Mouse (Mus musculus): ENCODE results near the gene Brd4. TPM values are rescaled to one million over a fixed set of nuclear protein-coding genes. Genes with fewer than 3 reads are reported as not detected.

Gene Brd4
- polyA plus RNA-seq, 1 experiment from 2014 or later: 105 TPM

GRCm38 (mm10) chr17:32312801-32313200 lies 28.3 kb upstream of the Brd4 start:
- Histone ChIP-seq H3K27me3 (ENCODE audit: insufficient read depth, poor library complexity, severe bottlenecking) (no peaks in the 10 kb centered on the region), H3K4me3 (no peak overlapping the region), H3K36me3 (peaks cover 100% of the 10 kb centered on the region), H3K9me3 (no peaks in the 10 kb centered on the region), H3K4me1 (no peaks in the 10 kb centered on the region), H3K27ac (no peak overlapping the region)
- DNase-seq (ENCODE audit: low spot score): no peak
- WGBS: 97% methylated on average over 8 of the region's 8 CpGs

GRCm38 (mm10) chr17:32307963-32308362 lies 23.4 kb upstream of the Brd4 start:
- Histone ChIP-seq H3K4me1 (no peaks in the 10 kb centered on the region), H3K4me3 (no peak overlapping the region), H3K36me3 (peaks cover 99% of the 10 kb centered on the region), H3K27ac (no peak overlapping the region), H3K27me3 (ENCODE audit: insufficient read depth, poor library complexity, severe bottlenecking) (no peaks in the 10 kb centered on the region), H3K9me3 (no peaks in the 10 kb centered on the region)
- no peak for DNase-seq (ENCODE audit: low spot score)
- 93% methylated on average over 4 of the region's 4 CpGs for WGBS

GRCm38 (mm10) chr17:32298125-32298524 lies 13.6 kb upstream of the Brd4 start:
- Histone ChIP-seq H3K27me3 (ENCODE audit: insufficient read depth, poor library complexity, severe bottlenecking) (no peaks in the 10 kb centered on the region), H3K27ac (no peak overlapping the region), H3K4me1 (no peaks in the 10 kb centered on the region), H3K36me3 (peaks cover 5% of the 10 kb centered on the region; the same call in 1 of the 2 replicates), H3K4me3 (no peak overlapping the region), H3K9me3 (no peaks in the 10 kb centered on the region)
- no peak for DNase-seq (ENCODE audit: low spot score)
- 82% methylated on average over 1 of the region's 1 CpGs for WGBS

GRCm38 (mm10) chr17:32295901-32296300 lies 11.4 kb upstream of the Brd4 start:
- Histone ChIP-seq H3K4me3 (no peak overlapping the region), H3K27ac (no peak overlapping the region), H3K9me3 (no peaks in the 10 kb centered on the region), H3K4me1 (no peaks in the 10 kb centered on the region), H3K27me3 (ENCODE audit: insufficient read depth, poor library complexity, severe bottlenecking) (no peaks in the 10 kb centered on the region), H3K36me3 (no peaks in the 10 kb centered on the region)
- 66% methylated on average over 2 of the region's 2 CpGs for WGBS
- no peak for DNase-seq (ENCODE audit: low spot score)

GRCm38 (mm10) chr17:32295160-32295559 lies 10.6 kb upstream of the Brd4 start:
- H3K4me1 ChIP-seq: no peaks in the 10 kb centered on the region
- 73% methylated on average over 4 of the region's 4 CpGs for WGBS
- H3K27ac ChIP-seq: no peak overlapping the region
- no peak for DNase-seq (ENCODE audit: low spot score)
- H3K36me3 ChIP-seq: no peaks in the 10 kb centered on the region
- H3K27me3 ChIP-seq (ENCODE audit: insufficient read depth, poor library complexity, severe bottlenecking): no peaks in the 10 kb centered on the region
- no peaks in the 10 kb centered on the region for H3K9me3 ChIP-seq
- H3K4me3 ChIP-seq: no peak overlapping the region

- Histone ChIP-seq H3K27ac (peak overlapping the region; percentile 100), H3K4me3 (peak overlapping the region; percentile 95), H3K27me3 (ENCODE audit: insufficient read depth, poor library complexity, severe bottlenecking) (no peaks in the 10 kb centered on the region), H3K36me3 (no peaks in the 10 kb centered on the region), H3K4me1 (peaks cover 15% of the 10 kb centered on the region; the same call in 1 of the 2 replicates), H3K9me3 (no peaks in the 10 kb centered on the region)
- DNase-seq (ENCODE audit: low spot score): no peak
- 51% methylated on average over 6 of the region's 6 CpGs for WGBS
Measured at GRCm38 (mm10) chr17:32285138-32285670, 682 bp upstream of the Brd4 start.

GRCm38 (mm10) chr17:32283771-32284221 lies 726 bp downstream of the Brd4 start:
- peak; percentile 83 for DNase-seq (ENCODE audit: low spot score)
- Histone ChIP-seq H3K4me3 (peak overlapping the region; percentile 95), H3K4me1 (peaks cover 15% of the 10 kb centered on the region; the same call in 1 of the 2 replicates), H3K27ac (peak overlapping the region; percentile 100), H3K9me3 (no peaks in the 10 kb centered on the region), H3K27me3 (ENCODE audit: insufficient read depth, poor library complexity, severe bottlenecking) (no peaks in the 10 kb centered on the region), H3K36me3 (no peaks in the 10 kb centered on the region)
- under 1% methylated on average over 40 of the region's 41 CpGs for WGBS

GRCm38 (mm10) chr17:32283341-32283740 lies 1.2 kb downstream of the Brd4 start:
- Histone ChIP-seq H3K36me3 (no peaks in the 10 kb centered on the region), H3K27ac (peak overlapping the region; percentile 100), H3K4me3 (peak overlapping the region; percentile 95), H3K9me3 (no peaks in the 10 kb centered on the region), H3K27me3 (ENCODE audit: insufficient read depth, poor library complexity, severe bottlenecking) (no peaks in the 10 kb centered on the region), H3K4me1 (peaks cover 15% of the 10 kb centered on the region; the same call in 1 of the 2 replicates)
- no peak for DNase-seq (ENCODE audit: low spot score)
- 6% methylated on average over 7 of the region's 7 CpGs for WGBS

GRCm38 (mm10) chr17:32281611-32282310 lies 2.8 kb downstream of the Brd4 start:
- WGBS: 77% methylated on average over 4 of the region's 4 CpGs
- 0 out of 2 replicates have a peak overlapping the region, but pooled peaks have one; percentile 8 for H3K4me3 ChIP-seq
- H3K27me3 ChIP-seq (ENCODE audit: insufficient read depth, poor library complexity, severe bottlenecking): no peaks in the 10 kb centered on the region
- no peaks in the 10 kb centered on the region for H3K36me3 ChIP-seq
- no peak overlapping the region for H3K27ac ChIP-seq
- peaks cover 20% of the 10 kb centered on the region; the same call in 1 of the 2 replicates for H3K4me1 ChIP-seq
- H3K9me3 ChIP-seq: no peaks in the 10 kb centered on the region
- no peak for DNase-seq (ENCODE audit: low spot score)

GRCm38 (mm10) chr17:32281126-32281525 lies 3.4 kb downstream of the Brd4 start:
- Histone ChIP-seq H3K9me3 (no peaks in the 10 kb centered on the region), H3K4me1 (peaks cover 20% of the 10 kb centered on the region; the same call in 1 of the 2 replicates), H3K27me3 (ENCODE audit: insufficient read depth, poor library complexity, severe bottlenecking) (no peaks in the 10 kb centered on the region), H3K36me3 (no peaks in the 10 kb centered on the region), H3K4me3 (no peak overlapping the region), H3K27ac (no peak overlapping the region)
- DNase-seq (ENCODE audit: low spot score): no peak
- 92% methylated on average over 2 of the region's 2 CpGs for WGBS

GRCm38 (mm10) chr17:32280575-32280974 lies 3.9 kb downstream of the Brd4 start:
- no peaks in the 10 kb centered on the region for H3K36me3 ChIP-seq
- peaks cover 20% of the 10 kb centered on the region; the same call in 1 of the 2 replicates for H3K4me1 ChIP-seq
- no peaks in the 10 kb centered on the region for H3K27me3 ChIP-seq (ENCODE audit: insufficient read depth, poor library complexity, severe bottlenecking)
- 87% methylated on average over 3 of the region's 3 CpGs for WGBS
- H3K27ac ChIP-seq: no peak overlapping the region
- no peak for DNase-seq (ENCODE audit: low spot score)
- H3K4me3 ChIP-seq: no peak overlapping the region
- H3K9me3 ChIP-seq: no peaks in the 10 kb centered on the region

- H3K36me3 ChIP-seq: no peaks in the 10 kb centered on the region
- H3K4me1 ChIP-seq: 0 out of 2 replicates have a peak, but pooled peaks cover 14% of the 10 kb centered on the region
- H3K27me3 ChIP-seq (ENCODE audit: insufficient read depth, poor library complexity, severe bottlenecking): no peaks in the 10 kb centered on the region
- WGBS: 81% methylated on average over 1 of the region's 1 CpGs
- H3K9me3 ChIP-seq: no peaks in the 10 kb centered on the region
- no peak for DNase-seq (ENCODE audit: low spot score)
- H3K27ac ChIP-seq: no peak overlapping the region
- H3K4me3 ChIP-seq: no peak overlapping the region
Measured at GRCm38 (mm10) chr17:32277201-32277600, 7.3 kb downstream of the Brd4 start.

- Histone ChIP-seq H3K4me1 (peaks cover 11% of the 10 kb centered on the region; the same call in 1 of the 2 replicates), H3K4me3 (no peak overlapping the region), H3K9me3 (no peaks in the 10 kb centered on the region), H3K36me3 (no peaks in the 10 kb centered on the region), H3K27me3 (ENCODE audit: insufficient read depth, poor library complexity, severe bottlenecking) (no peaks in the 10 kb centered on the region), H3K27ac (no peak overlapping the region)
- DNase-seq (ENCODE audit: low spot score): no peak
- WGBS: 75% methylated on average over 3 of the region's 3 CpGs
Measured at GRCm38 (mm10) chr17:32275568-32275967, 9.0 kb downstream of the Brd4 start.
